Mouse (Mus musculus) heart, postnatal 25 days (tissue): ENCODE results near the gene Slc4a1. TPM values are rescaled to one million over a fixed set of nuclear protein-coding genes. Genes with fewer than 3 reads are reported as not detected.
"Not testable (repeated sequence)": the region's sequence is repeated elsewhere in the genome, so short reads cannot be mapped to it uniquely, and the experiment has no call there.

Experiments
- DNase-seq: peaks from one replicate; pipeline ENCODE4 v3.0.0; 2022; ENCODE audit warnings: low spot score
- intact Hi-C: fragments of 180-260 bp; cut with DNase I; formaldehyde crosslinking; loops from one replicate; pipeline ENCODE4 v1.15.1; 2025
- total RNA-seq, 2 experiments: library from RNA; stranded (reverse); gene quantifications; 2 replicates each; pipeline ENCODE4 v1.2.3; 2021

Slc4a1 gene
- total RNA-seq, 2 experiments from 2014 or later: 5.3 to 9.5 TPM

DNA sequence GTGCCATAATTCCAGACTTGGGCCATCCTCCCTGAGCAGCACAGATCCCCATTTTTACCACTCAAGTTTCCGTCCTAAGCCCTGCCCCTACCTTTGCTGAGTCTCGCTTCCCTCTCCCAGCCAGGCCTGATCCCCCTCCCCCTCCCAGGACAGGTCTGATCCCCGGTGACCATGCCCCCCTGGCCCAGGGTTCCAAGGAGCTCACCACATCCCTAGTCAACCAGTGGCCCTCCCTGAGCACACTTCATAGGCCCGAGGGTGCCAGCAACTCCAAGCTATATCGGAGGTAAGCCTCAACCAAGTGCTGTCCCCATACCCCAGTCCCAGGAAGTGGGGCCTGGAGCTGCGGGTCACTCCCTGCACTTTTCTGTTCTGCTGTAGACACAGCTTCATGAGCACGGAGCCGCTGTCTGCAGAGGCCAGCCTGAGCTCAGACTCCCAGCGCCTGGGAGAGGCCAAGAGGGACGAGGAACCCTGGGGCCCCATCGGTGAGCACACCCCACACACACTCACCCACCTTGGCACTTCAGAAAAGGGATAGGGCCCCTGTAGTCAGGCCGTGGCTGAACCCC lies 34.6 kb upstream of the Slc4a1 start:
- intact Hi-C loops: no loop called here
- no peak for DNase-seq

DNA sequence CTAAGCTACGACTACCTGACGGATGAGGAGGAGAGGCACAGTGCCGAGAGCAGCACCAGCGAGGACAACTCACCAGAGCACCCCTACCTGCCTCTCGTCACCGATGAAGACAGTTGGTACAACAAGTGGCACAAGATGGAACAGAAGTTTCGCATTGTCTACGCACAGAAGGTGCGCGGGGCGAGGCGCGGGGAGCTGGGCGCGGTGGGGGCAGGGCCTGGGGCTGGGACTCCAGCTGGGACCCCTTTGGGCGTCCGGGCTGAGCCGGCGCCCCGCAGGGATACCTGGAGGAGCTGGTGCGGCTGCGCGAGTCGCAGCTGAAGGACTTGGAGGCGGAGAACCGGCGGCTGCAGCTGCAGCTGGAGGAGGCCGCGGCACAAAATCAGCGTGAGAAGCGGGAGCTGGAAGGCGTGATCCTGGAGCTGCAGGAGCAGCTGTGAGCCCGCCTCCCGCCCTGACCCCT lies 33.6 kb upstream of the Slc4a1 start:
- intact Hi-C loops: no loop called here
- DNase-seq: no peak

DNA sequence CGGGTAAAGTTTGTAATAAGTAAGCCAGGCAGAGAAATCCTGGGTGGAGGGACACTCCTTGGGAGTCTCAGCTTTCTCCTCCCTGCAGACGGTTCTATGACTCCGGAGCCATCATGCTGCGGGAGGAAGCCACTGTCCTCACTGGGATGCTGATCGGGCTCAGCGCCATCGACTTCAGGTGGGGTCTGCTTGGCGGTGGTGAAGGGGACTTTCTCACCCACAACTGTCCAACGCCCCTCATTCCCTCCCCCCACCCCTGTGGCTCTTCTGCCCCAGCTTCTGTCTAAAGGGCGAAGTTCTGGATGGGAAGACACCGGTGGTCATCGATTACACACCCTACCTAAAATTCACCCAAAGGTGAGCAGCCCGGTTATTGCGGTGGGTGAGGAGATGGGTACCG lies 33.1 kb upstream of the Slc4a1 start:
- intact Hi-C loops: no loop called here
- no peak for DNase-seq

DNA sequence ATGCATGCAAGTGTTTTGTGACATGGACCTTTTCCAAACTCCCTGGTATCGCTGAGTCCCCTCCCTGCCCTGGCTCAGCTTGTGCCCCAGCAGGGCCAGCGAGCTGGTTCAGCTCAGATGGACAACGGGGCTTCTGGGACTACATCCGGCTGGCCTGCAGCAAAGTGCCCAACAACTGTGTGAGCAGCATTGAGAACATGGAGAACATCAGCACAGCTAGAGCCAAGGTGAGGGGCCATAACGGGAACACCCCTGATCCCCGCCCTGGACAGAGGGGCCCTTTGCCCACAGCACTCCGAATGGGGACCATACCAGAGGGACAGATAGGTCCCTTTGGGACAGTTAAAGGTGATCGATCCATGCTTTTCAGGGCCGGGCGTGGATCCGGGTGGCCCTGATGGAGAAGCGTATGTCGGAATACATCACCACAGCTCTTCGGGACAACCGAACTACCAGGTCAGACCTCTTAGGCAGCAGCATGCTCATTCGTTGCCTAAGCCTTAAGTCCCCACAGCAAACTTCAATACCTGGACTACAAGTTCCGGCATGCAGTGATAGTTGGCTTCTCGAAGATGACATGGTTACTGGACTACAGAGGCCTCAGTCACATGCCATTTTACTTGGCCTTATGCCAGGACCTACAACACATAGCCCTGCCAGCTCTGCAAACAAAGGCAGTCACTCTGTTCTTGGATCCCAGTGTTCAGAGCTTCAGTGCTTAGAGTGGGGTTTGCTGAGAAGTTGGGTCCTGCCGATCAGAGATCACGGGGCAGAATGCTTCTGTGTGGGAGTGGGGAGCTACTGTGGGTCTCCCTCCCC lies 32.2 kb upstream of the Slc4a1 start:
- DNase-seq: no peak
- intact Hi-C loops: no loop called here

DNA sequence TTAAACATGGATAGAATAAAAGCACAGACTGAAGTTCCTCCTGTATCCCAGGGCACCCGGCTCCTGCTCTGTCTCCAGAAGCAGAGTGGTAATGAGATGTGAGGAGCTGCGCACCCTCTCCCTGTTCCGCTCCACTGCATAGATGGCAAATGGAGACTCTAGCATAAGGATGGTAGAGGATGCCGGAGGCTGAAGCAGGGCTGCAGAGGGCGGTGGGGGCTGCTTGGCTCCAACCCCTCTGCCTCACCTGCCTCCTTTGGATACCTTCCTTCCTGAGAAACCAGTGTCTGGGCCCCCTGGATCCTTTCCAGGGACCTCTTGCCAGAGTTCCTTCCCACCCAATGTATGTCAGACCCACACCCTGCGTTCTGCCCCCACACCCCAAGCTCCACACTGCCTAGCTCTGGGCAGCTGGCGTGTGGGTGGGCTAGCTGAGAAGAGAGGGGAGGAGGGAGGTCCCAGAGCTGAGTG lies 30.7 kb upstream of the Slc4a1 start:
- intact Hi-C loops: no loop called here
- DNase-seq: no peak

DNA sequence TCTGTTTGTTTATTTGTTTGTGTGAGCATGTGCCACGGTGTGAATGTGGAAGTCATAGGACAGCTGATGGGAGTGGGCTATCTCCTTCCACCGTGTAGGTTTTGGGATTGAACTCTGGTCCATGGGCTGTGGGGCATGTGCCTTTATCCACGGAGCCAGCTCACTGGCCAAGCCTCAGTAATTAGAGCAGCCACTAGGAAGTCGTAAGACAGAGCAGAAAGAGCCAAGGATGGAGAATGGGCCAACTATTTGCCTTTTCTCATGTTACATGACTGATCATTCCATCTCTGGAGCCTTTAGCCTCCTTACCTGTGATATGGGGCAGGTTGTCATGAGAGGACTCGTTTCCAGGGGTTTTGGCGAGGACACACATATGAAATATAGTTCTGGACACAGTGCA lies 30.3 kb upstream of the Slc4a1 start:
- no peak for DNase-seq
- intact Hi-C loops: no loop called here

DNA sequence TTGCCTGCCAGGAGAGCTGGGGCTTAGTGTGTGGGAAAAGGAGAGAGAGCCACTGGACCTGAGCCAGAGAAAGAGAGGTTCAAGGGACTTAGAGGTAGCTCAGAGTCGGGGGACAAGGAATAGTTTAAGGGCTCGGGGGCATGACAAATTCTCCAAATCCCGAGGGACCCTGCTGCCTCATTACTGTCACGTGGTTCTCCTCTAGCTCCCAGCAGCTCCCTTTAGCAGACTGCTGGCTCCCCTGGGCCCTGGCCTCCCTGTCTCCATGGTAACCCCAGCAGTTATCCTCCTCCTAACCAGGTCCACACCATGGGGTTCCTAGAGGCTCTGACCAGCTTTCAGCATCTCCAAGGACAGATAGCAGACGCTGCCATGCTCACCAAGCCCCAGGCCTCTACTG lies 29.2 kb upstream of the Slc4a1 start:
- no peak for DNase-seq
- intact Hi-C loops: no loop called here

DNA sequence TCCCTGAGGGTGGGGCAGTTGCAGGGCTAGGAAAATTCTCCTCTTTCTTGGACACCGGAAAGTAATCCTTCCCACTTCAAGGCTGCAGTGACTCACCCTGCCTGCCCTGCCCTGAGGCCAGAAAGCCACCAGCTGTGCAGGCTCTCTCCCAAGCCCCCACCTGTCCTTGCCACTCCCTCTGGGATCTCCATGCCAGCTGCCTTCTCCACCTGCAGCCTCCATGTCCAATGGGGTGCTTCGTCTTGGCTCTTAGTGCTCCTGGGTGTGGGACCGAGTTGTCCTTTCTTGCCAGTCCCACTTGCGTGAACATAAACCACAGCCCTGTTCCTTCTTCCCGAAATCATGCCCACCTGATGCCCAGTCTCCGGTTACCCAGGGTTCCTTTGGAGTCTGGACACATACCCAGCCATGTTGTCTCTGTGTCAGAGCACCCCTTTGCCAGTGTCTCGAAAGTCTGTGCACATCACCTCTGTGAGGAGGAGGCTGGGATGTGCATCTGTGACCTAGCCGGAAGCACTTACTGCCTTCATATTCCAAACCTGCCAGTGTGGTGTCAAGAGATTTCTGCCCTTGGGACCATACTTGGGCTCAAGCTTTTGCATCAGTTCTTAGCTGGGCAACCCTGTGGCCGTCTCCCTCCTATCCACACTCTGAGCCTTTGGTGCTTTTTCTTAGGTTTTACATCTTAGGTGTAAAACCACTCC lies 28.6 kb upstream of the Slc4a1 start:
- intact Hi-C loops: no loop called here

DNA sequence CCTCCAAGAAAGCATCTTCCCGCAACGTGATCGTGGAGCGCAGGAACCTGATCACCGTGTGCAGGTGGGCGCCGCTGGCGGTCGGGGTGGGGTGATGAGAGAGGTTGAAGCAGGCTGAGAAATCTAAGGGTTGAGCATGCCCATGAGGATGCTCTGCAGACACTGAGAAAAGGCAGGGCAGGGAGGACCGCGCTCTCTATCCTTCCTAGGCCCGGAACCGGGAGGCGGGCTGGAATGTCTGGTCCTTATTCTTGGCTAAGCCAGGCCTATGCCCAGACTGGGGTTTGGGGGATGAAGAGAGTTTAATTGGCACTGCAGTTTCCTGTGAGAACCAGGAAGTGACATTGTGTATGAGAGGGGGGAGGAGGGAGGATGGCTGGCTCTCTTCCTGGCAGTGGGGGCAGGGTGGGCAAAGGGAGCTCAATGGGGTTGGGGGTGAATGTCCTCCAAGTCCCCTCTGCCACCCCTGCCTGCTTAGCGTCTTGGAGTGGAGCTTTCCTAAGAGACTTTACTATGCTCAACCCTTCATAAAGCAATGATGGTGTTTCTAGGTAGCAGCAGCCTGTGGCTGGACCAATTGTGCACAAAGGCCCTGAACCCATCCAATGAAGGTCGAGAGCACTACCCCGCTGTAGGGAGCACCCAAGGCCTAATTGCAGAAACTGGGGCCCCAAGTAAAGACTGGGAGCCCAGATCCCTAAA lies 27.9 kb upstream of the Slc4a1 start:
- intact Hi-C loops: no loop called here
- no peak for DNase-seq

More for the DNA sequence above, 28.6 kb upstream of the Slc4a1 start:
- DNase-seq: no peak

DNA sequence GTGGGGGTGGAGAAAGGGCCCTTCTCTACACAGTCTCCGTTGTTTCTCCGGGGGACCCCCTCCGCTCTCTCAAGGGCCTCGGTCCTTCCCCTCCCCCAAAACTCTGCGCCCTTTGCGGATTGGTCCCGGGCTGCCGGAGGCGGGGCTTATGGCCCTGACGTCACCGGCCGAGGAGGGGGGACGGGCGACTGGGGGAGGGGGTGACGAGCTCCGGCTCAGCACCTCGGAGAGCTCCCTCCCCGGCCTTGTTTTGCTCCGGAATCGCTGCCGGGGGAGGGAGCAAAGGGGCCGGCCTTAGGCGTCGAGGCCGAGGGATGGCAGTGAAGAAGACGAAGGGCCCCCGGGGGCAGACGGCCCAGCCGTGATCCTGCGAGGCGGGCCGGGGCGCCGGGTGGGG lies 27.2 kb upstream of the Slc4a1 start, which contains the start of gene Rundc3a:
Gene Rundc3a, plus strand, starts transcription at position 166 of the 397 bp plus-strand sequence.
- peak; percentile 33 for DNase-seq
- intact Hi-C loops: no loop called here

DNA sequence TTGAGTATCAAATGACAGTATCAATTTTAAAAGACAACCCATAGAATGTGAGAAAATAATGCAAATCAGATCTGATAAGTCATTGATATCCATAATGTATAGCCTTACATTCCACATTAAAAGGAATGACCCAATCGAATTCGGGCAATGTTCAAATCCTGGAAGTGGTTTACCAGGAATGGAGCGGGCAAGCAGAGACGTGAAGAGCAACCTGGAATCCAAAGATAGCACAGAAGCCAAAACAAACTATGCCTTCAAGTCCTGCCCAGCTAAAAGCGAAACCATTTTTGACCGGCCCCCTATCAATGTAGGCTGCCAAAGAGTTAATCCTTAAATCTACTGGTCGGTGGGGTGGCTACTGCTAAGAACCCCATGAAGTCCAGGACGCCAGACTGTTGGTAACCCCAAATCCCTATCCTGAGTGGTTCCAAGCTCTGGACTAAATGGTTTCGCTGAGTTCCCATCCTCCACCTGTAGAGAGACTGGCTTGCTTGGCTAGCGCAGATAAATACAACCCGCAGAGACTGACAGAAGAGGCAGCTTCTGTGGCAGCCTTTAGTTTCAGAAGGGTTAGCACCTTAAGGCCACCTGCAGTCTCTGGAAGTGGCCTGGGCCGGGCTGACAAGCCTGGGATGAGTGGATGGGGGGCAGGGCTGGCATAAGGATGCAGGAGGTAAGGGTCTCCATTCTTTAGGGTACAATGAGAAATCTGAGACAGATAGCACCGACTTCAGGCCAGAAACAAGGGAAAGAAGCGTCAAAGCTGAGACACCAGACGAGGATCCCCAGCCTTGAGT lies 26.6 kb upstream of the Slc4a1 start:
- intact Hi-C loops: no loop called here
- no peak for DNase-seq

DNA sequence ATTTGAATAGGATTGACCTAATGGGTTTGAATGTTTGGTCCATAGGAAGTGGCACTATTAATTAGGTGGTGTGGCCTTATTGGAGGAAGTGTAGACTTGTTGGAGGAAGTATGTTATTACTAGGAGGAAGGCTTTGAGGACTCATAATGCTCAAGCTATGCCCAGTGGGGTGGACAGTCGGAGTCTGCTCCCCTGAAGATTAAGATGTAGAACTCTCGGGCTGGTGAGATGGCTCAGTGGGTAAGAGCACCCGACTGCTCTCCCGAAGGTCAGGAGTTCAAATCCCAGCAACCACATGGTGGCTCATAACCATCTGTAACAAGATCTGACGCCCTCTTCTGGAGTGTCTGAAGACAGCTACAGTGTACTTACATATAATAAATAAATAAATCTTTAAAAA lies 23.4 kb upstream of the Slc4a1 start:
- DNase-seq, intact Hi-C loops: not testable (repeated sequence)

DNA sequence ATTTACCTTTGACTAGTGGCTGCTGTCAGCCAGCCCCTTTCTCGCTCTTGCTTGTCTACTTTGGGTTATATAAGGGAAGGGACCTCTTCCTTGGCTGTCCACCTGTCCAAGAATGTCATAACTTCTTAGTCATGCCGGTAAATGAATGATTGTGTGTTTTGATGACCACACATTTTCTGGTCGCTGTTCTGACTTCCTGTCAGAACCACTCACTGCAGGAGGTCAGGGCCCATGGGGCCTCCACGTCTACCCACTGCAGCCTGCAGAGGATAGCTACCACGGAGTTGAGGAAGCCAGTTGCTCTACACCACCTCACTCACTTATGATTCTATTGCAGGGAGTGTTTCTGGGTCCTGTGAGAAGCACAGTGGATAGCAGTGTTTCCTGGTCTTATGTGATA lies 20.1 kb upstream of the Slc4a1 start:
- DNase-seq: no peak
- intact Hi-C loops: no loop called here

DNA sequence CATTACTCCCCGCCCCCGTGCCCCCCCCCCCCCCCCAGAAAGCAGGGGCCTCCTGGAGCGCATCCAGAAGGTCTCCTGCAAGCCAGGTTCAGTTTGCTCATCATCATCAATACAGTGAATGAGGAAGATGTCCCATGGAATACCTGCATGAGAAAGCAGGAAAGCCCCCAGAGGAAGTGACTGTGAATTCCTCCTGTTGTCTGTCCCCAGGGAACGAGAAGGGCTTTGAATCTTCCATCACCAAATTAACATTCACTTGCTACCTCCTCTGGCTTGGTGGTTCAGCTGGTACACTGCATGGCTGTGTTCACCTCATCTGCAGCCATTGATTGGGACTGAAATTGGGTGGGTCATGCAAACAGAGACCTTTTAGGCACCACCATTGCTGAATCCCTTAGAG lies 19.1 kb upstream of the Slc4a1 start:
- intact Hi-C loops: no loop called here
- DNase-seq: no peak

DNA sequence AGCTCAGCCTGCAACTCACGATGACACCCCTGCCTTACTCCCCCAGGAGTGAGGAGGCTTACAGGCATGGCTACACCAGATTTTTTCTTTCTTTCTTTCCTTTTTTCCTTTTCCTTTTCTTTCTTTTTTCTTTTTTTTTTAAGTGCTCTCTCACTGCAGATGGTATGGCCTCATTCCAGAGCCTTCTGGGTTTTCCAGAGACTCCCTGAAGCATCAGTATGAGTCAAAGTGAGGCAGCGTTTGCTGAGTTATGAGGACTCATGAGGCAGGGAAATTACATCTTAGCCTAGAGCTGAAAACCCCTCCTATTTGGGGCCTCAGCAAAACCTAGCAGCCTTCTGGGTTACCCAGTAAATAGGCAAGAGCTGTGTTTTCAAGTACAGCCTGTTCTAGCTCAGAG lies 18.4 kb upstream of the Slc4a1 start:
- DNase-seq: no peak
- intact Hi-C loops: no loop called here

DNA sequence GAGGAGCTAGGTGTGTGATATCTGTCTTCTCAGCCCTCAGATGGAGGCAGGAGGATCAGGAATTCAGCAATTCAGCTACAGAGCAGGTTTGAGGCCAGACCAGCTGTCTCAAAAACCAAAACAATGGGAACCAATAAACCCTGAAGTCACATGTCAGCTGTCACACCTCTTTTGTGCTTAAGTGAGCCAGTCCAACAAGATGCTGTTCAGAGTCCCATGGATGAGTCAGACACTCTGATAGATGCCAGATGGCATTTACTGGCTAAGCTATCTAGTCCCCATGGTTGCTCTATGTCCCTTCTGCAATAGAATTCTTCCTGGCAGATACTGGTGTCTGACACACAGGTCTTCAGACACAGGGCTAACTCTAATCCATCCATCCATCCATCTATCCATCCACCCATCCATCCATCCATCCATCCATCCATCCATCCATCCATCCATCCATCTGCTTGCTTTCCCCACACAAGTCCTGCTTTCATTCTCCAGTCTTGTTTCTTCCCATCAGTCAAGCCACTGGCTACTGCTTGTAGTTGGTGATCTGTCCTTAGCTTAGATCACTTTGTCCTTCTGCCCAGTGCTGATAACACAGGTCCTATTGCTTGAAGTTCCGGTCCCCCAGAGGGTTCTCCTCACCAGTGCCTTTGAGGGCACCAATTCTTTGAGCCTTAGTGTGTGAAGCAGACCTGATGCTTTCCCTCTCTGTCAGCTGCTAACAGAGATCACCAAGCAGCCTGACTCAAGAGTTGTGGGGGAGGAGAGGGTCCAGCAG lies 17.5 kb upstream of the Slc4a1 start:
- intact Hi-C loops: no loop called here
- DNase-seq: no peak

DNA sequence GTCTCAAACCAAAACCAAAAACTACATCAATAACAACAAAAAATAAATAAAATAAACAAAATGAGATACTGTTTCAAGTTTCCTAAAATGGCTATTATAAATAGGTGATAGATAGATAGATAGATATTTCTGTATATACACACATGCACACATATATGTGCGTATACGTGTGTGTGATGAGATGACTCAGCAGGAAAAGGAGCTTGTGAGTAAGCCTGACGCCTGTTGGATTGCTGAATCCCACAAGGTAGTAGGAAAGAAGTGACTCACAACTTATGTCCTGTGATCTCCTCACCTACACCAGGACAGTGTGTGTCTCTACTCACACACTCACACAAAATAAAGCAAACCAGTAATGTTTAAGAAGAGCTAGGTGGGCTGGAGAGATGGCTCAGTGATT lies 16.8 kb upstream of the Slc4a1 start:
- no peak for DNase-seq
- intact Hi-C loops: no loop called here

DNA sequence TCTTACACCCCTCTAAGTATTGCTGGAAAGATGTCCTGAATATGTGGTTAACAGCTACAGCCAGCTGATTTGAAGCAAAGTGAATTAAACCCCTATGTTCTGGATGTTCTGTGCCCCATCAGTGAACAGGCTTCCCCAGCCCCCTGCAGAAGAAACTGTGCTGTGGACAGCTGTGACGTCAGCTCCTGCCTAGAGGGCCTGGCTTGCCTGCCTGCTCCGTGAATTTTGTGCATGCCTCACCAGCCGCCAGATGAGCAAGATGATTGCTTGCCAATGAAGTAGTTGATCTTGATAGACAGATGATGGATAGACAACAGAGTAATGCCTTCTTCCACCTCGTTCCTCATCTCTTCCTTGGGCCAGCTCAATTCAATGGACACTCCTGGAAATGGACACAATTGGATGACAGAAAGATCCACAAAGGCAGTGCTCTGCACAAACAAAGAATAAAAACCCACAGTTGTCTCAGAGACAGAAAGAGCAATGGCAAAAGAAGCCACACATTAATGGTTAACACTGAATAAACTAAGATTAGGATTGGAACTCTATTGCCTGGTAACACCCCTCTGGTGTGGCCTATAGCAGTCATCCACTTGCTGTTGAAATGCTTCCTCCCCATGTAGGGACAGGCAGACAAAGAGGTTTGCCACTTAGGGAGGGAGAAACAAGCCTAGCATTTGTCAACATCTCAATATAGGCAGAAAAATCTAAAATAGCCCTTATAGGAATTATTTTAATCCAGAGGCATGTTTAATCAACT lies 15.5 kb upstream of the Slc4a1 start:
- intact Hi-C loops: no loop called here
- no peak for DNase-seq
